Mouse (Mus musculus) kidney, embryonic 15.5 days (tissue): ENCODE measurements around the gene Paqr9. TPM values are rescaled to one million over a fixed set of nuclear protein-coding genes. Genes with fewer than 3 reads are reported as not detected.

Experiments
- ATAC-seq: fragments of 200-750 bp; cut with Nextera tagmentation; replicated peaks from 2 replicates; pipeline ENCODE4 v1.8.0; 2017; ENCODE audit warnings: moderate TSS enrichment; ENCODE audit not compliant: low FRiP score
- H3K27ac ChIP-seq: fragments of 300-500 bp; sonication (generic); 2 replicates; pipeline ENCODE4 v1.5.1; 2015; ENCODE audit warnings: mild to moderate bottlenecking, inconsistent platforms
- H3K27me3 ChIP-seq: fragments of 300-500 bp; sonication (generic); 2 replicates; pipeline ENCODE4 v1.6.1; 2015; ENCODE audit warnings: inconsistent platforms
- H3K36me3 ChIP-seq: fragments of 300-500 bp; sonication (generic); 2 replicates; pipeline ENCODE4 v1.6.1; 2015; ENCODE audit warnings: inconsistent platforms
- H3K4me1 ChIP-seq: fragments of 300-500 bp; sonication (generic); 2 replicates; pipeline ENCODE4 v1.6.1; 2015; ENCODE audit warnings: inconsistent platforms
- H3K4me2 ChIP-seq: fragments of 300-500 bp; sonication (generic); 2 replicates; pipeline ENCODE4 v1.6.1; 2015; ENCODE audit warnings: moderate library complexity, mild to moderate bottlenecking, inconsistent platforms
- H3K4me3 ChIP-seq: fragments of 300-500 bp; sonication (generic); replicated peaks from 2 replicates; pipeline ENCODE4 v1.5.1; 2015; ENCODE audit warnings: mild to moderate bottlenecking, inconsistent platforms
- H3K9ac ChIP-seq: fragments of 300-500 bp; sonication (generic); 2 replicates; pipeline ENCODE4 v1.6.1; 2015; ENCODE audit warnings: mild to moderate bottlenecking, inconsistent platforms
- H3K9me3 ChIP-seq: fragments of 300-500 bp; sonication (generic); replicated peaks from 2 replicates; pipeline ENCODE4 v1.6.1; 2016; ENCODE audit warnings: inconsistent platforms
- WGBS: fragments of 180-500 bp; shearing (Covaris S2); methylation state at CpG from one replicate; pipeline ENCODE4 v1.1.7; 2015; ENCODE audit warnings: mixed read lengths; 5-methylcytosine and 5-hydroxymethylcytosine counted together
- polyA plus RNA-seq: library from polyadenylated mRNA; unstranded; fragments of >200 nt; fragmentation: Nextera tagmentation; extraction: Ambion mirVana; gene quantifications from 2 replicates; pipeline ENCODE4 v1.2.1, GENCODE M21; 2015

The Paqr9 gene
- polyA plus RNA-seq, 1 experiment from 2014 or later = 1.1 TPM

DNA sequence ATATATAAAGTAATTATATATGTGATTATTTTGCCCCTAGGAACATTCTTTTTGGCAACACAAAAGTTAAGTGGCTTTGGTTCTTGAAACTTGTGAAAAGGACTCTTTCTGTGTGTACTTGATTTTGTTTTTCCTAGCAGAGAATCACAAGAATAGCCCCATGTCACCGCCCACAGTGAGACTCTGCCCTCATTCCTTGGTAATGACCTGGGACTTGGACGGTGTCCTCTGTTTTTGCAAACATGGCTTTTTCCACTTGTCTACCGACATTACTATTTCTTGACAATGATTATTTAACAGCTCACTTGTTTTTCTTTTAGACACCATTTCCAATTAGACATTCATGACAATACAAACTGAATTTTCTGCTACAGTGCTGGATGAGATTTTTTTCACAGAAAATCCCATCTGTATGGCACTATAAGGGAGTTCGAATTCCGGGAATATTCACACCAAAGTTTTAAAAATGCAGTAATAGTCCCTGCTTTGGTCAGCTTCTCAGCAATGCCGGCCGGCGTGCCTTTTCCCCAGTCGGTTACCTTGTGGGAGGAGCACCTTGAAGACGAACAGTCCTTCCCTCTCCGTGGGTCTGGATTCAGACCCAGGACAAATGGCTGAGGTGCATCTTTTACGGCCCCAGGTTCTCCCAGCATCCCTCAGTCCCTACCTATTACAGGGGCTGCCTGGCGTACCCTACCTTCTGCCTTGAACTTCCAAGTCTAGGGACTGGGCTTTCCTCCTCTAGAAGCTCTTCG, 55.6 kb downstream of the Paqr9 start:
- Histone ChIP-seq H3K4me1 (no peaks in the 10 kb centered on the region), H3K36me3 (no peaks in the 10 kb centered on the region), H3K4me2 (no peak overlapping the region), H3K27me3 (no peaks in the 10 kb centered on the region), H3K9ac (no peak overlapping the region), H3K4me3 (no peak overlapping the region), H3K27ac (no peak overlapping the region), H3K9me3 (no peaks in the 10 kb centered on the region)
- WGBS = 54% methylated on average over 14 of the region's 14 CpGs
- ATAC-seq = no peak

DNA sequence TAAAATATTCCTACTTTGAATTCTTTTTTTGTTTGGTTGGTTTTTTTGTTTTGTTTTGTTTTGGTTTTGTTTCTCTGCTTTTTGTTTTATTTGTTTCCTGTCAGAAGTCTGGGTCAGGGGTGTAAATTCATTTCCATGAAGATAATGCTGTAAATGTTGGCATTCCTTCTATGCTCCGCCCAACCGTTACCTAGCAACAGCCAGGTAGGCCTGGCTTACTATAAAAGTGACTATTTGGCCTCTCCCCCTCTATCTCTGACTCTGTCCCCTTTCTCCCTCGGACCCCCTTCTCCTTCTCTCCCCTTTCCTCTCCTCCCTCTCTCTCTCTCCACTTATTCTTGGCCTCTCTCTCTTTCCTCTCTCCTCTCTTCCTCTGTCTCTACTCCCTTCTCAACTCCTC, 56.5 kb downstream of the Paqr9 start:
- H3K27ac ChIP-seq = no peak overlapping the region
- no peaks in the 10 kb centered on the region for H3K36me3 ChIP-seq
- WGBS = 75% methylated on average over 3 of the region's 3 CpGs
- no peak overlapping the region for H3K9ac ChIP-seq
- no peaks in the 10 kb centered on the region for H3K9me3 ChIP-seq
- ATAC-seq = no peak
- no peaks in the 10 kb centered on the region for H3K27me3 ChIP-seq
- H3K4me2 ChIP-seq = no peak overlapping the region
- no peaks in the 10 kb centered on the region for H3K4me1 ChIP-seq
- H3K4me3 ChIP-seq = no peak overlapping the region

Other genes starting within 250 kb of the Paqr9 start
- gene Chst2, start 152.9 kb upstream of the Paqr9 start, polyA plus RNA-seq = 7.1 and 8.3 TPM in 2 replicates
- 135 and 177 TPM in 2 replicates for gene U2surp, start 47.7 kb upstream of the Paqr9 start, polyA plus RNA-seq
- 1.2 and 3.1 TPM in 2 replicates for gene Pcolce2, start 77.9 kb downstream of the Paqr9 start, polyA plus RNA-seq
- gene Trpc1, start 190.7 kb downstream of the Paqr9 start, polyA plus RNA-seq = 3.6 and 3.9 TPM in 2 replicates